Mouse (Mus musculus): ENCODE measurements at regions not wholly inside any gene's neighbourhood (a gene's known extent, or its start where the extent isn't known, plus 50 kb on each side); places are given as distances from the start of the nearest gene placed in this dataset.

- ATAC-seq (ENCODE audit: insufficient read depth, low read depth) (no peak), DNase-seq (ENCODE audit: low spot score) (no peak)
- no peak overlapping the region for H3K4me3 ChIP-seq (ENCODE audit: low read depth, low read length)
- H3K9me3 ChIP-seq (replicated peaks; ENCODE audit: control insufficient read depth, low read length) = no peaks in the 10 kb centered on the region
- H3K27me3 ChIP-seq (ENCODE audit: control insufficient read depth, insufficient read depth, low read length) = no peaks in the 10 kb centered on the region
- H3K27ac ChIP-seq (ENCODE audit: low read depth) = no peak overlapping the region
- no peak overlapping the region for H3K4me2 ChIP-seq (ENCODE audit: low read depth, low read length)
- WGBS = 63% methylated on average over 2 of the region's 2 CpGs
- H3K4me1 ChIP-seq (ENCODE audit: control insufficient read depth, insufficient read depth) = peaks cover 6% of the 10 kb centered on the region
- no peaks in the 10 kb centered on the region for H3K36me3 ChIP-seq (replicated peaks; ENCODE audit: control insufficient read depth, insufficient read depth, low read length)
- H3K9ac ChIP-seq (replicated peaks; ENCODE audit: low read depth, low read length) = no peak overlapping the region
- TF ChIP-seq CTCF (IDR thresholded peaks at IDR 0.05; ENCODE audit: low read depth) (no peak), EP300 (IDR thresholded peaks at IDR 0.05; ENCODE audit: low read depth) (no peak)
Observed at GRCm38 (mm10) chr13:92931696-92932095, 87.1 kb downstream of the Mtx3 start.

GRCm38 (mm10) chr13:92939032-92939431 lies 94.5 kb downstream of the Mtx3 start:
- no peak overlapping the region for H3K9ac ChIP-seq (replicated peaks; ENCODE audit: low read depth, low read length)

GRCm38 (mm10) chr13:92940610-92941009 lies 96.0 kb downstream of the Mtx3 start:
- H3K27ac ChIP-seq (ENCODE audit: low read depth) = no peak overlapping the region

More at GRCm38 (mm10) chr13:92939032-92939431, 94.5 kb downstream of the Mtx3 start:
- H3K4me2 ChIP-seq (ENCODE audit: low read depth, low read length) = no peak overlapping the region
- H3K9me3 ChIP-seq (replicated peaks; ENCODE audit: control insufficient read depth, low read length) = no peaks in the 10 kb centered on the region
- ATAC-seq (ENCODE audit: insufficient read depth, low read depth) = no peak
- no peaks in the 10 kb centered on the region for H3K27me3 ChIP-seq (ENCODE audit: control insufficient read depth, insufficient read depth, low read length)
- H3K4me1 ChIP-seq (ENCODE audit: control insufficient read depth, insufficient read depth) = no peaks in the 10 kb centered on the region
- no peak for DNase-seq (ENCODE audit: low spot score)
- H3K36me3 ChIP-seq (replicated peaks; ENCODE audit: control insufficient read depth, insufficient read depth, low read length) = no peaks in the 10 kb centered on the region
- WGBS = 88% methylated on average over 7 of the region's 7 CpGs
- no peak overlapping the region for H3K4me3 ChIP-seq (ENCODE audit: low read depth, low read length)
- TF ChIP-seq EP300 (IDR thresholded peaks at IDR 0.05; ENCODE audit: low read depth) (no peak), CTCF (IDR thresholded peaks at IDR 0.05; ENCODE audit: low read depth) (no peak)
- H3K27ac ChIP-seq (ENCODE audit: low read depth) = no peak overlapping the region

DNA sequence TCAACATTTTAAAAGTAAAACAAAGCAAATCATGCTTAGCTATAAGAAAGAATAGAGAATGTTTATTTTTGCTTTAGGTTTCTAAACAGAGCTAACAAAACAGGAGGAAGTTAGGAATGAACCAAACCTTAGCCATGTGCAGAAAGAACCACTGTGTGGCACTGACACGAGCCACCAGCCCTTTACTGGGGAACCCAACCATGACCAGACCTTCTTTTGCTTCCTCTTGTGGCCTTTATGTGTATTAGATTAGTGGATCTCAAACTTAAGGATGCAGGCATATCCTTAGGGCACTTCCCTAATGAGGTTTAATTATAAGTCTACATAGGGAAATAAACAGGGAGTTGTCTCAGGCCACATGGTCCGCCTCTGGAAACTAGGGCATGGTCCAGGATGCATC lies 104.0 kb downstream of the Mtx3 start:
- H3K9ac ChIP-seq (replicated peaks; ENCODE audit: low read depth, low read length) = no peak overlapping the region
- no peaks in the 10 kb centered on the region for H3K36me3 ChIP-seq (replicated peaks; ENCODE audit: control insufficient read depth, insufficient read depth, low read length)
- DNase-seq (ENCODE audit: low spot score) (no peak), ATAC-seq (ENCODE audit: insufficient read depth, low read depth) (no peak)
- H3K4me2 ChIP-seq (ENCODE audit: low read depth, low read length) = no peak overlapping the region
- no peaks in the 10 kb centered on the region for H3K27me3 ChIP-seq (ENCODE audit: control insufficient read depth, insufficient read depth, low read length)
- H3K9me3 ChIP-seq (replicated peaks; ENCODE audit: control insufficient read depth, low read length) = no peaks in the 10 kb centered on the region
- WGBS = 75% methylated on average over 2 of the region's 2 CpGs
- H3K27ac ChIP-seq (ENCODE audit: low read depth) = no peak overlapping the region
- TF ChIP-seq CTCF (IDR thresholded peaks at IDR 0.05; ENCODE audit: low read depth) (no peak), EP300 (IDR thresholded peaks at IDR 0.05; ENCODE audit: low read depth) (no peak)
- no peaks in the 10 kb centered on the region for H3K4me1 ChIP-seq (ENCODE audit: control insufficient read depth, insufficient read depth)
- no peak overlapping the region for H3K4me3 ChIP-seq (ENCODE audit: low read depth, low read length)

More at GRCm38 (mm10) chr13:92940610-92941009, 96.0 kb downstream of the Mtx3 start:
- Histone ChIP-seq H3K36me3 (replicated peaks; ENCODE audit: control insufficient read depth, insufficient read depth, low read length) (no peaks in the 10 kb centered on the region), H3K4me1 (ENCODE audit: control insufficient read depth, insufficient read depth) (no peaks in the 10 kb centered on the region), H3K9me3 (replicated peaks; ENCODE audit: control insufficient read depth, low read length) (no peaks in the 10 kb centered on the region), H3K27me3 (ENCODE audit: control insufficient read depth, insufficient read depth, low read length) (no peaks in the 10 kb centered on the region), H3K4me2 (ENCODE audit: low read depth, low read length) (no peak overlapping the region), H3K4me3 (ENCODE audit: low read depth, low read length) (no peak overlapping the region), H3K9ac (replicated peaks; ENCODE audit: low read depth, low read length) (no peak overlapping the region)
- WGBS = 80% methylated on average over 6 of the region's 6 CpGs
- DNase-seq (ENCODE audit: low spot score) = no peak
- TF ChIP-seq CTCF (IDR thresholded peaks at IDR 0.05; ENCODE audit: low read depth) (no peak), EP300 (IDR thresholded peaks at IDR 0.05; ENCODE audit: low read depth) (no peak)
- no peak for ATAC-seq (ENCODE audit: insufficient read depth, low read depth)

DNA sequence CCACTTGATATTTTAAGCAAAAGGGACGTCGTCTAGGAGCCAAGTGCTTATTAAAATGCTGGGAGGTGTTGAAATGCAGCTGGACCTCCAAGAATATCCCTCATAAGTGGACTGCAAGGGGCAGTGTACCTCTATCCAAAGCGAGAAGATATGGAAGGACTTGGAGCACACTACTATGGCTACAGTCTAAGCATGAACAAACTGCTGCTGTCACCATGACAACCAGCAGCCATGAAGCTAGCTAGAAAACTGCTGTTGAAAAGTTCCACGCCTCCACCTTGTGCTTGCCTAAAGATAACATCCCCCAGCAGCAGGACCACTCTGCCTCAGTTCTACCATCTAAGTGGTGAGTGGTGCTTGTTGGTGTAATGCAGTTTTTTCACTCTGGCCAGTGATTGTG lies 115.5 kb downstream of the Mtx3 start:
- H3K36me3 ChIP-seq (replicated peaks; ENCODE audit: control insufficient read depth, insufficient read depth, low read length) = no peaks in the 10 kb centered on the region
- H3K4me2 ChIP-seq (ENCODE audit: low read depth, low read length) = no peak overlapping the region
- no peak overlapping the region for H3K9ac ChIP-seq (replicated peaks; ENCODE audit: low read depth, low read length)
- no peaks in the 10 kb centered on the region for H3K9me3 ChIP-seq (replicated peaks; ENCODE audit: control insufficient read depth, low read length)
- H3K27ac ChIP-seq (ENCODE audit: low read depth) = no peak overlapping the region
- DNase-seq (ENCODE audit: low spot score) (peak; percentile 82), ATAC-seq (ENCODE audit: insufficient read depth, low read depth) (peak; percentile 93)
- no peaks in the 10 kb centered on the region for H3K27me3 ChIP-seq (ENCODE audit: control insufficient read depth, insufficient read depth, low read length)
- 19% methylated on average over 4 of the region's 4 CpGs for WGBS
- peak; percentile 16; the same call in 1 of the 2 replicates for TF ChIP-seq CTCF (IDR thresholded peaks at IDR 0.05; ENCODE audit: low read depth)
- 0 out of 2 replicates have a peak, but pooled peaks have one; percentile 26 for TF ChIP-seq EP300 (IDR thresholded peaks at IDR 0.05; ENCODE audit: low read depth)
- H3K4me3 ChIP-seq (ENCODE audit: low read depth, low read length) = no peak overlapping the region
- H3K4me1 ChIP-seq (ENCODE audit: control insufficient read depth, insufficient read depth) = peaks cover 7% of the 10 kb centered on the region; the same call in 1 of the 2 replicates

- peaks cover 7% of the 10 kb centered on the region; the same call in 1 of the 2 replicates for H3K4me1 ChIP-seq (ENCODE audit: control insufficient read depth, insufficient read depth)
- no peaks in the 10 kb centered on the region for H3K36me3 ChIP-seq (replicated peaks; ENCODE audit: control insufficient read depth, insufficient read depth, low read length)
- H3K4me3 ChIP-seq (ENCODE audit: low read depth, low read length) = no peak overlapping the region
- no peak overlapping the region for H3K9ac ChIP-seq (replicated peaks; ENCODE audit: low read depth, low read length)
- ATAC-seq (ENCODE audit: insufficient read depth, low read depth) (no peak), DNase-seq (ENCODE audit: low spot score) (no peak)
- H3K27ac ChIP-seq (ENCODE audit: low read depth) = no peak overlapping the region
- TF ChIP-seq CTCF (IDR thresholded peaks at IDR 0.05; ENCODE audit: low read depth) = no peak
- TF ChIP-seq EP300 (IDR thresholded peaks at IDR 0.05; ENCODE audit: low read depth) = no peak
- 86% methylated on average over 5 of the region's 5 CpGs for WGBS
- no peaks in the 10 kb centered on the region for H3K27me3 ChIP-seq (ENCODE audit: control insufficient read depth, insufficient read depth, low read length)
- H3K4me2 ChIP-seq (ENCODE audit: low read depth, low read length) = no peak overlapping the region
- no peaks in the 10 kb centered on the region for H3K9me3 ChIP-seq (replicated peaks; ENCODE audit: control insufficient read depth, low read length)
Observed at GRCm38 (mm10) chr13:92962625-92963024, 118.1 kb downstream of the Mtx3 start.

All from heart, postnatal 0 days (tissue).